Mouse (Mus musculus) cerebellum, postnatal 25 days (tissue): ENCODE data around the gene Mbnl1.

ENCODE experiments used
- DNase-seq, 2 experiments: peaks; one replicate each; pipeline ENCODE4 v3.0.0; 2021; ENCODE audit warnings: mixed read lengths in 2 of 2

Gene Mbnl1

DNA sequence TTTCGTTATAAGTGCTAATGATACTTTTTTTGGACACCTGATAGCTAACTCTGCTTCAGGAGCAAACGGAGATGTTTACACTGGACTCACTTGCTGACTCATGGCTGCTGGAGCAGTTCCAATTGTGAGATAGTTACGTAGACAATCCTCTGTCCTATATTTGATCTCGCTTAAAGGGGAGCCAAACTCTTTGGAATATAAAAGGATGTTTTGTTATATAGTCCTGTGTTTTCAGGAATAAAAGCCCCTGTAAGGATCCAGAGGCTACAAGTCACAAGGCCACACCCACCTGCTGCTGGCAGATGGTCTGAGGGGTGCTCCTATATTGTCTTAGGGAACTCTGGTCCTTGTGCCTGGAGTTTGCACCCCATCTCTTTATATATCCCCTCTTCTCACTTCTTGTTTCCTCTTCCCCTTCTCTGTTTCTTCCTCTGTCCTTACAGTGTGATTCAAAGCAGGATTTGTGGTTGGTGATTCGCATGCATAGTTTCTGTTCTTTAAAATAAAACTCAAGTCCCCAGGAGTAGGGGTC, 97.9 kb downstream of the Mbnl1 start:
- DNase-seq = peak; percentile 57 to 80

- DNase-seq = no peak
Measured at GRCm38 (mm10) chr3:60571493-60571892, 98.9 kb downstream of the Mbnl1 start.

DNA sequence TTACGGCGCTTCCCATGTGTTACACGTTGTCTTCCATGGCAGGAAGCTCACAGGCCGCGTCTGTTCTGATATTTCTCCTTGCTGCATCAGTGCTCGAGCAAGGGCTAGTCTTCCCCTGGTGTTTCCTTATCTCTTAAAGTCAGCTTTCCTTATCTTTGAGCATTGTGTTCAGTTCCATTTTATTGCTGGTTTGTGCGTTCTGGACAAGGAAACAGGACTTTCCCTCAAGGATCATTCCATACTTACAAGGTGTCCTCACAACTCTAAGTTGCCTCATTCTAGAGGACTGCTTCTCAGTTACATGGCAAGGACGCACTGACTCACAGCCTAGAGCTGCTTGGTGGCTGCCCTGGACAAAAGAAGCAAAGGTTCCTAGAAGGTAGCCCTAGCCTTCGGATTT, 101.6 kb downstream of the Mbnl1 start:
- DNase-seq = no peak

DNA sequence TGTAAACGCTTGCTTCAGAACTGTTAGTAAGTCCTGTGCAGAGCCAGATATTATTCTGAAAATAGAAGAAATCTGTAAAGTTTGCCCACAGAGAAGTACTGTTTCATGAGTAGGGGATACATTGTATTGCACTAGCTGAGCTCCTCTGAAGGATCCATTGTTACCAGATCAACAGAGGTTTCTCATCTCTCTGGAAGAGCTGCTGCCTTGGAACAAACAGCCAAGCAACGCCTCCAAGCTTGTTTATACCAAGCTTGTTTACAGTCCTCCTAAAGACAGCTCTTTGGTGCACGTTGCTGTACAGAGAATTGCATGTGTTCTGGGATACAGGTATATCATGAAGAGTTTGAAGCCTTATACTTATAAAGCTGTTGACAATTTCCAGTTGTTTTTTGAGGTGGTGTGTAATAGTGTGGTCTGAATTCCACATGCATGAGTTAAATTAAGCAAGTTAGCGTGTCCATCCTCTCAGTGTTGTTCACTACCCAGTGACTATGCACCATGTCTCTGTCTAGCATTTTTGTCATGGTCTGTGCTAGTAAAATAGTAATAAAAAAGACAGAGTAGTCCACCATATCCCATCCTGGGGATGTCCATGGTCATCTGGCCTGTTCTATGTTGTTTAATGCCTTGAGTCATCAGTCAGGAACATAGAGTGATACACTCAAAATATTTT, 102.4 kb downstream of the Mbnl1 start:
- DNase-seq = no peak

DNA sequence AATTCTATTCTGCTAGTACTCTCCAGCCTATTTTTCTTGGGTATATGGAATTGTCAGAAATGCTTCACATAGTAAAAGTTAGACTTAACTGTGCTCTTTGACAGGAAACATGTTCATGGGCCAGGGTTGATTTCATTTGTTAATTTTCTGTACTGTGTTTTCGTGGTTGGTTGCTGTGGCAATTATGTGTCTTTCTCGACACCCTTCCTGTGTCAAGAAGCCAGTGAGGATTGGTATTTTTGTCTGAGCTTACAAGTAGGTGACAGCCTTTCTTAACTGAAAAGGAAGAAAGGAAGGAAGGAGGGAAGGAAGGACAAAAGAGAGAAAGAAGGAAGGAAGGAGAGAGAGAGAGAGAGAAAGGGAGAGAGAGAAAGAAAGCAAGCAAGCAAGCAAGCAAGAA, 103.3 kb downstream of the Mbnl1 start:
- no peak for DNase-seq

- peak; percentile 64 to 75 for DNase-seq
Measured at GRCm38 (mm10) chr3:60576366-60577046, 103.9 kb downstream of the Mbnl1 start.

DNA sequence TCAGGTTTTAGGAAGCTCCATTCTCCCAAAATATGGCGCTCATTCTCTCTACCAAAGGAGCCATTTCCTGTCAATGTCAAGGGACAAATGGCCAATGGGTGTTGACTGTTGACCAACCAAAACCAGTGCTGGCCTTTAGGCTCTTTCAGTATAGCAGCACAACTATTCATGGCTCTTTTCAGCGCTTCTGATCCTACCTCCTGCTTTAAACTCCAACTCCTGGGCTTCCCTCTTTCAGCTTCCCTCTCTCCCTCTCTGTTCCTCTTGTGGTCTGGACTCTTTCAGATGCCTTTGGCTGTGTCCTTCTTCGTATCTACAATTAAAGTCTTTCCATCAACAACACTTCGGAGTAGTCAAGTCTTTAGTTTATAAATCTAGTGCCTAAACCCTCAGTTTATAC, 107.2 kb downstream of the Mbnl1 start:
- DNase-seq = no peak

DNA sequence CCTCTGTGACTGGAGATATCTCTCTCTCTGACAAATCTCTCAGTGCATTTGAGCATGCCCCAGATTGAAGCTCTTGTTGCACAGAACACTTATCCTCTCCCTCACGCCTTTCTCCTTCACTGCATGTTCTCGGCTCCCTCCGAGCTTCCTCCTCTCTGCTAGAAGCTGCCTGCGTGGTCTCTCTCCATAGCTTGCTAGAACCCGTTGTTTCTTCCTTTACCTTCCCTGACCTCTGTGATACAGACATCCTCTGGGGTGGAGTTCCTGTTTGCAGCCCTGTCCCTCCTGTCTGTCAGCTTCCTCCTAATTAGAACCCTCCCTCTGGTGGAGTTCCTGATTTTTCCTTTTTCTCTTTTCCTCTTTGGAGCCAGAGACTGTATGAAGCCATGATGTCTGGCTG, 108.1 kb downstream of the Mbnl1 start:
- DNase-seq = no peak

DNA sequence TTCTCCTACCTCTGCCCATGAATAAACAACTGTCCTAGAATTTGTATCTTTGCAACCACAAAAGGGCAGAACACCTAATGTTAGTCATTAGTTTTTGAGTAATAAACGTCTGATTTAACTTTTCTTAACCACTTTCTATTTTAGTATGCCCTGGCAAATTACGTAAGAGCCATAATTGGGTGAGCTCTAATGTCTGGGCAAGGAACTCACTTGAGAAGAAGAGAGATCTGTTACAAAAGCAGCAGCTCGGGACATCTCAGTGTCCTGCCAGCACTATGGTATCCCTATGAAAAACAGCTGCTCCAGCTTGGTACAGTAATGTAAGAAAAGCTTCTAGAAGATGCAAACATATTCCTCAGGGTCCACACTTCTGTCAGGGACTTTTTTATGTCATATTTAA, 109.5 kb downstream of the Mbnl1 start:
- DNase-seq = no peak

DNA sequence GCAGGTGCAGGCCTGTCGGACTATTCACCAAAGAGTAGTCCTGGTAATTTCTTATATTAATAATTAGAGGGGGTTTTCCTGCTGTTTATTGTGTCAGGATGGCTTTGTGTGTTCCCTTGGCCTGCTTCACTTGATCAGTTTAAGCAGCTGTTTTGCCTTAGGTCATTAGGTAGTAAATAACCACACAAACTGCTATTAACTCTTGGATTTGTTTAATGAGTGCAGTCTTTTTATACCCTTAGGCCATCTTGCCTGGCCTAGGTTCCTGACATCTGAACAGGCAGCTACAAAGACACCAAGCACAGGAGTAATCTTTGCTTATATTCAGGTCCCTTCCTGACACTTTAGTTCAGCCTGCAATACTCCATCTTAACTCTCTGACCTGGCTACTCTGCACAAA, 110.0 kb downstream of the Mbnl1 start:
- DNase-seq = no peak

- no peak for DNase-seq
Measured at GRCm38 (mm10) chr3:60584704-60585103, 112.1 kb downstream of the Mbnl1 start.

DNA sequence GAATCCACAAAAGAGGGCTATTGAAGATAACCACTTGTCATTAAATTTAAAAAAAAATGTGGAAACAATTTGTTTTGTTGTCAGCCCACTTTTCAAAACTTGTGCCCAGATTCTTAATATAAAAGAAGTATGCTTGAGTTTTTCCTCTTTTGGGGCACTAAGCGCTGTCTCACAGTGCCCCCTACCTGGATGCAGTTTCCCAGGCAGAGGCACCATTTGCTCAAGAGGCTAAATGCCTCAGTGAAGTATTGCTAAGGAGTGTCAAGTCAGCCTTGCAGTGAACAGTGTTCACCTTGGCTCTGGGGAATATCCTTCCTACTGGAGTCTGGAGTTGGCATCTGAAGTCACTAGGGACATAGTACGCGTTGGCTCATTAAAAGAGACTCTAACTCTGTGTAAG, 113.4 kb downstream of the Mbnl1 start:
- no peak for DNase-seq

- no peak for DNase-seq
Measured at GRCm38 (mm10) chr3:60587149-60587548, 114.5 kb downstream of the Mbnl1 start.

DNA sequence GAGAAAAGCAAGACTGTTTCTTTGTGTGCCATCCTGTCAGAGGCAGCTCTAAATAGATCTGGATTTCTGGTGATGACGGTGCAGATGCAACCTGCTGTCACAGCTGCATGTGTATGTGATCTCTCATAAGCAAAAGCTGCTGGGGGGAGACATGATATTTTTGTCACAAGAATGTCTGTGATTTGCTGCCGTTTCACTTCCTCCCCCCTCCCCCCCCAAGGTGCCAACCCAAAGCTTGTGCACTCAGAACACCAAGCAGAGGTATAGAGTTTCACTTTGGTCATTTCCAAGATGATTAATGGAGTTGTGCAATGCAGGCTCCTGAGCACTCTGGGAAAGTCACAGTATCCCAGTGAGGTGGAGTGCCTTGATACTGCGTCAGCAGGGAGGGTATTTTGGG, 116.7 kb downstream of the Mbnl1 start:
- DNase-seq = no peak

DNA sequence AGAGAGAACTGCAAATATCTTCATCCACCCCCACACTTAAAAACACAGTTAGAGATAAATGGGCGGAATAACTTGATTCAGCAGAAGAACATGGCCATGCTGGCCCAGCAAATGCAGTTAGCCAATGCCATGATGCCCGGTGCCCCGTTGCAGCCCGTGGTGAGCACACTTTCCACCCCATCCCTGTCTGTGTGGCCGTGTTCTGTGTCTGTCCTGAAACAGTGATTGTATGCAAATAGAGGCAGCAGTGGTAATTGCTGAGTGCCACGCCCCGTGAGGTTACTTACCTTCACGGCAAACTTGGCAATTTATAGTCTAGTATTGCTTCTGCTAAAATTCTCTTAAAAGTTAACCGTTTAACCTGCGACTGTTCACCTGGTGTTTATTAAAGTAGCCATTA, 123.0 kb downstream of the Mbnl1 start:
- DNase-seq = no peak

DNA sequence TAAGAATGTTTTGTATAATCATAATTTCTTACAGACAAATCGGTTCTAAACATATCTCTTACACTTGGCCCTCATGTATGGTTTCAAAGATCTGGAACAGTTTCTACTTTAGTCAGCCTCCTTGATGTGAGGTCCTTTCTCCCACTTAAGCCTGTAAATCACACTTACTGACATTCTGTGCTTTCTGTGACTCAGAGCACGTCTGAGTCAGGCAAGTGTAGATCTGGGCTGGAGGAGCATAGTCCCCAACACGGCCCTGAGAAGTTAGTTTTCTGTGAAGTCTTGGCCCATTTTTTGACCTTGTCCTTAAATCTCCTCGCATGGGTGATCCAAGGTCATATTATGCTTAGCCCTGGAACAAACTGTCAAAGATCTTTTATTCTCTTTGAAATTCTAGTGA, 124.4 kb downstream of the Mbnl1 start:
- DNase-seq = no peak

DNA sequence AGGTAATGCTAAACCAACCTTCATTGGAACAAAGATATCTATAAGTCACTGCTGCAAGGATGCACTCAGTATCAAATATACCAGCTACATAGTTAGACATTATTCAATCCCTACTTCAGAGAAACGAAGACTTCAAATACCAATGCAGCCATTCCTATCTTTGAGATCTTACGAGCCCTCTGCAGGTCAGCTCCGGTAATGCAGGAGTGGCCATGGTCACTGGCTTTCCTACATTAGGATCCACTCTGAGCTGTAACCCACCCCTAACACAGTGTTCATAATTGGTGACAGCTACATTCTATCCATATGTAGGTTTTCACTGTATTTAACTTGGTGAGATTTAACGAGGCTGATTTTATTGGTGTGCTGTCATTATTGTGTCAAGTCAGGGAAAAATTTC, 129.1 kb downstream of the Mbnl1 start:
- DNase-seq = peak; percentile 91 to 93

DNA sequence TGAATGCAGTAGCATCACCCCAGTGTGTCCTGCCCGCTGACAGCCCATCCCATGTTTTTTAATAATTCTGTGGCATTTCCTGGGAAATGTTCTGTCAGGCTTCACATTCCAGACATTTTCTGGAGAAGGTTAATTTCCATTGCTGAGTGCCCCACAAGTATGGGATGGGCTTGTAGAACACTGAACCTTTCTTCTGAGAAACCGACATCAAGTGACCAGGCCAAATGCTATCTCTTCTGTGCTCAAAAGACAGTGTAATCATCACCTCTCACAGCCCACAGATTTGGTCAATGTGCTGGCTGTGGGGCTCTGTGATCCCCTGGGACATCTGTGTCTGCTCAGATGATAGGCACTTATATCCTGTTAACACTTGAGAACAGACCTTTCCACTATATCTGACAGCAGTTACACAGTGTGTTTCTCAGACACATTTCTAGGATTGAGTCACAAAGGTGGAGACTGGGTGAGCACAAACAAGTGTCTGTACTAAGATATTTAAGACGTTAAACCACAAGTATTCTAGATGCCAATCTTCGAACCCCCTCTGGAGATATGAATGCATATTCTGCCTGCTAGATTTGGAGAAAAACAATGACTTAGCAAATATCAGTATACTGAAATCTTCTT, 130.4 kb downstream of the Mbnl1 start:
- DNase-seq = no peak

GRCm38 (mm10) chr3:60603637-60604036, 131.0 kb downstream of the Mbnl1 start:
- DNase-seq = no peak

DNA sequence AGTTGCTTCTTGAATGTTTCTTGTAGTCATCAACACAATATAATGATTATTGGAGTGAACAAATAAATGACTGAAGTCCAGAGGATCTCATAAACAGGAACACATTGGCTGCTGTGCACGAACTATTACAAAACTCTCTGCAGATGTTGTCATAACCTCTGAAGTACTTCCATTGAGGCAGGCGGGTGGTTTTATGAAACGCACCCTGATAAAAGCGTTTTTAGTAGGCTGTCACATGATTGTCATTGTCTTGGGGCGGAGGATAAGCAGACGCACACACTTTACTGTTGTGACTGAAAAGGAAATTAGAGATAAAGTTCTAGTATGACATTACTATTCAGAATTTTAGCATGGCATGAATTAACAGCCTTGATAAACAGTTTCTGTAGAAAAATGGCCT, 131.6 kb downstream of the Mbnl1 start:
- no peak for DNase-seq

DNA sequence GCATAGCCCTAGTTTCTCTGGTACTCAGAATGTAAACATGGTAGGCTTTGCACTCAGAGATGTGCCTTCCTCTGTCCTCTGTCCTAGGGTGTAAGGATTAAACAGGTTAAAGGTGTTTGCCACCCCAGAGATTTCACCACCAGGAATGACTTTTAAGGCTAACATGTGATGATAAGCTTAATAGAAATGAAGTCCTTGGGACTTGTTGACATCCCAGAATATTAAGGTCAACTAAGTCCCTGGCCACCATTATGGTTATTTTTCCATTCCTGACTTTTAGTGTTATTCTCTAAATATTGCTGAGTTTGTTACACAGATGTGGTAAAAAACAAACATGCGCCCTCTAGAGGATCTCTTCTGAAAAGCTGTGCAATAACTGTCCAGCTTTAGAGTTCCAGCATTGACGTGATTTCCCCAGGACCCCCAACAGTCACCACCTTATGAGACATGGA, 136.3 kb downstream of the Mbnl1 start:
- peak in 1 of 2 experiments; percentile 40 for DNase-seq

DNA sequence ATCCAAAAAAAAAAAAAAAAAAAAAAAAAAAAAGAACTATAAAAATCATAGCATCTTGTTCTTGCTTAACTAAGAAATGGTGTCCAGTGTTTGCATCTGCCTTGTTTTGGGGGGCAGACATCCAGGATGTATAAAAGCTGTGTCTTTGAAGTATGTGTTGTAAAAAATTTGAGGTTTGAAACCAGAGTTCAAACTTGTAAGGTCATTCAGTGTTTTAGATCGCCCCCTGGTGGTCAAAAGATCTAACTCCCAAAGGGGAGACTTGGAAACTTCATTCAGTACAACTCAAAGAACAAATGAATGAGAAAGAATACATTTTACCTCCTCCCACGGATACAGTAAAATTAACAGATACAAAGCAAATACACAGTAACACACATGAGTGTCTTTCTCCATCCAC, 139.2 kb downstream of the Mbnl1 start:
- DNase-seq = peak in 1 of 2 experiments; percentile 70

DNA sequence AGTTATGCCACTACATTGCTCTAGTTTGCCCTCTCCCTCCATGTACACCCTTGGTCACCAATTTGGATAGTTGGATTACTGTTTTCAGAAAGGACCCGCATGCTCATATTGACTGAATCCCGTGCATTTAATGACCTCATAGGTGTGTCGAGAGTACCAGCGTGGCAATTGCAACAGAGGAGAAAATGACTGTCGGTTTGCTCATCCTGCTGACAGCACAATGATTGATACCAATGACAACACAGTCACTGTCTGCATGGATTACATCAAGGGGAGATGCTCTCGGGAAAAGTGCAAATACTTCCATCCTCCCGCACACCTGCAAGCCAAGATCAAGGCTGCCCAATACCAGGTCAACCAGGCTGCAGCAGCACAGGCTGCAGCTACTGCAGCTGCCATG, 140.5 kb downstream of the Mbnl1 start:
- no peak for DNase-seq

GRCm38 (mm10) chr3:60614516-60614915, 141.9 kb downstream of the Mbnl1 start:
- DNase-seq = peak in 1 of 2 experiments; percentile 30
